Mouse (Mus musculus): ENCODE results near the gene C530008M17Rik. TPM values are rescaled to one million over a fixed set of nuclear protein-coding genes. Genes with fewer than 3 reads are reported as not detected.

Gene C530008M17Rik
- polyA plus RNA-seq, 1 experiment from 2014 or later: 58.5 TPM

GRCm38 (mm10) chr5:76815786-76816455, 159.6 kb downstream of the C530008M17Rik start:
- Histone ChIP-seq H3K4me3 (ENCODE audit: low read depth, low read length) (no peak overlapping the region), H3K4me2 (replicated peaks; ENCODE audit: low read depth, low read length) (no peak overlapping the region), H3K4me1 (replicated peaks; ENCODE audit: control insufficient read depth, insufficient read depth, low read length) (no peaks in the 10 kb centered on the region), H3K9ac (ENCODE audit: low read depth, low read length) (no peak overlapping the region), H3K36me3 (ENCODE audit: control insufficient read depth, insufficient read depth, low read length) (no peaks in the 10 kb centered on the region), H3K9me3 (ENCODE audit: control insufficient read depth, low read length) (no peaks in the 10 kb centered on the region), H3K27ac (ENCODE audit: low read depth, low read length) (no peak overlapping the region), H3K27me3 (ENCODE audit: control insufficient read depth, insufficient read depth, low read length) (no peaks in the 10 kb centered on the region)
- DNase-seq (ENCODE audit: low spot score) (no peak), ATAC-seq (ENCODE audit: low FRiP score) (no peak)
- WGBS: 85% methylated on average over 13 of the region's 13 CpGs

GRCm38 (mm10) chr5:76816748-76817147, 160.4 kb downstream of the C530008M17Rik start:
- Histone ChIP-seq H3K4me2 (replicated peaks; ENCODE audit: low read depth, low read length) (no peak overlapping the region), H3K27me3 (ENCODE audit: control insufficient read depth, insufficient read depth, low read length) (no peaks in the 10 kb centered on the region), H3K27ac (ENCODE audit: low read depth, low read length) (no peak overlapping the region), H3K4me3 (ENCODE audit: low read depth, low read length) (no peak overlapping the region), H3K4me1 (replicated peaks; ENCODE audit: control insufficient read depth, insufficient read depth, low read length) (no peaks in the 10 kb centered on the region), H3K36me3 (ENCODE audit: control insufficient read depth, insufficient read depth, low read length) (no peaks in the 10 kb centered on the region), H3K9me3 (ENCODE audit: control insufficient read depth, low read length) (no peaks in the 10 kb centered on the region), H3K9ac (ENCODE audit: low read depth, low read length) (no peak overlapping the region)
- 86% methylated on average over 5 of the region's 5 CpGs for WGBS
- no peak for DNase-seq (ENCODE audit: low spot score)
- ATAC-seq (ENCODE audit: low FRiP score): no peak

GRCm38 (mm10) chr5:76817678-76818077, 161.4 kb downstream of the C530008M17Rik start:
- Histone ChIP-seq H3K4me1 (replicated peaks; ENCODE audit: control insufficient read depth, insufficient read depth, low read length) (no peaks in the 10 kb centered on the region), H3K4me3 (ENCODE audit: low read depth, low read length) (no peak overlapping the region), H3K36me3 (ENCODE audit: control insufficient read depth, insufficient read depth, low read length) (no peaks in the 10 kb centered on the region), H3K4me2 (replicated peaks; ENCODE audit: low read depth, low read length) (no peak overlapping the region), H3K27me3 (ENCODE audit: control insufficient read depth, insufficient read depth, low read length) (no peaks in the 10 kb centered on the region), H3K27ac (ENCODE audit: low read depth, low read length) (no peak overlapping the region), H3K9ac (ENCODE audit: low read depth, low read length) (no peak overlapping the region), H3K9me3 (ENCODE audit: control insufficient read depth, low read length) (no peaks in the 10 kb centered on the region)
- 94% methylated on average over 15 of the region's 15 CpGs for WGBS
- ATAC-seq (ENCODE audit: low FRiP score) (no peak), DNase-seq (ENCODE audit: low spot score) (no peak)

GRCm38 (mm10) chr5:76818807-76819206, 162.5 kb downstream of the C530008M17Rik start:
- DNase-seq (ENCODE audit: low spot score): no peak
- no peak overlapping the region for H3K27ac ChIP-seq (ENCODE audit: low read depth, low read length)
- 83% methylated on average over 6 of the region's 6 CpGs for WGBS
- no peaks in the 10 kb centered on the region for H3K27me3 ChIP-seq (ENCODE audit: control insufficient read depth, insufficient read depth, low read length)
- no peak overlapping the region for H3K4me3 ChIP-seq (ENCODE audit: low read depth, low read length)
- no peaks in the 10 kb centered on the region for H3K36me3 ChIP-seq (ENCODE audit: control insufficient read depth, insufficient read depth, low read length)
- H3K4me2 ChIP-seq (replicated peaks; ENCODE audit: low read depth, low read length): no peak overlapping the region
- ATAC-seq (ENCODE audit: low FRiP score): no peak
- no peak overlapping the region for H3K9ac ChIP-seq (ENCODE audit: low read depth, low read length)
- H3K9me3 ChIP-seq (ENCODE audit: control insufficient read depth, low read length): no peaks in the 10 kb centered on the region
- H3K4me1 ChIP-seq (replicated peaks; ENCODE audit: control insufficient read depth, insufficient read depth, low read length): no peaks in the 10 kb centered on the region

GRCm38 (mm10) chr5:76822097-76822496, 165.8 kb downstream of the C530008M17Rik start:
- ATAC-seq (ENCODE audit: low FRiP score): no peak
- no peaks in the 10 kb centered on the region for H3K27me3 ChIP-seq (ENCODE audit: control insufficient read depth, insufficient read depth, low read length)
- H3K9me3 ChIP-seq (ENCODE audit: control insufficient read depth, low read length): no peaks in the 10 kb centered on the region
- no peak overlapping the region for H3K27ac ChIP-seq (ENCODE audit: low read depth, low read length)
- H3K4me3 ChIP-seq (ENCODE audit: low read depth, low read length): no peak overlapping the region
- no peak overlapping the region for H3K4me2 ChIP-seq (replicated peaks; ENCODE audit: low read depth, low read length)
- H3K4me1 ChIP-seq (replicated peaks; ENCODE audit: control insufficient read depth, insufficient read depth, low read length): no peaks in the 10 kb centered on the region
- no peak for DNase-seq (ENCODE audit: low spot score)
- WGBS: 89% methylated on average over 15 of the region's 15 CpGs
- no peak overlapping the region for H3K9ac ChIP-seq (ENCODE audit: low read depth, low read length)
- no peaks in the 10 kb centered on the region for H3K36me3 ChIP-seq (ENCODE audit: control insufficient read depth, insufficient read depth, low read length)

- Histone ChIP-seq H3K4me3 (ENCODE audit: low read depth, low read length) (no peak overlapping the region), H3K9me3 (ENCODE audit: control insufficient read depth, low read length) (no peaks in the 10 kb centered on the region), H3K27me3 (ENCODE audit: control insufficient read depth, insufficient read depth, low read length) (no peaks in the 10 kb centered on the region), H3K36me3 (ENCODE audit: control insufficient read depth, insufficient read depth, low read length) (no peaks in the 10 kb centered on the region), H3K4me1 (replicated peaks; ENCODE audit: control insufficient read depth, insufficient read depth, low read length) (no peaks in the 10 kb centered on the region), H3K9ac (ENCODE audit: low read depth, low read length) (no peak overlapping the region), H3K4me2 (replicated peaks; ENCODE audit: low read depth, low read length) (no peak overlapping the region), H3K27ac (ENCODE audit: low read depth, low read length) (no peak overlapping the region)
- no peak for DNase-seq (ENCODE audit: low spot score)
- 80% methylated on average over 7 of the region's 7 CpGs for WGBS
- ATAC-seq (ENCODE audit: low FRiP score): 0 out of 2 replicates have a peak, but pooled peaks have one; percentile 35
Observed at GRCm38 (mm10) chr5:76828527-76829240, 172.4 kb downstream of the C530008M17Rik start.

GRCm38 (mm10) chr5:76832529-76833210, 176.4 kb downstream of the C530008M17Rik start:
- Histone ChIP-seq H3K27ac (ENCODE audit: low read depth, low read length) (no peak overlapping the region), H3K4me1 (replicated peaks; ENCODE audit: control insufficient read depth, insufficient read depth, low read length) (no peaks in the 10 kb centered on the region)
- 77% methylated on average over 17 of the region's 17 CpGs for WGBS

GRCm38 (mm10) chr5:76837018-76837417, 180.7 kb downstream of the C530008M17Rik start:
- Histone ChIP-seq H3K9ac (ENCODE audit: low read depth, low read length) (no peak overlapping the region), H3K27me3 (ENCODE audit: control insufficient read depth, insufficient read depth, low read length) (no peaks in the 10 kb centered on the region), H3K36me3 (ENCODE audit: control insufficient read depth, insufficient read depth, low read length) (no peaks in the 10 kb centered on the region), H3K27ac (ENCODE audit: low read depth, low read length) (no peak overlapping the region), H3K4me2 (replicated peaks; ENCODE audit: low read depth, low read length) (no peak overlapping the region), H3K4me3 (ENCODE audit: low read depth, low read length) (no peak overlapping the region), H3K9me3 (ENCODE audit: control insufficient read depth, low read length) (no peaks in the 10 kb centered on the region), H3K4me1 (replicated peaks; ENCODE audit: control insufficient read depth, insufficient read depth, low read length) (no peaks in the 10 kb centered on the region)
- ATAC-seq (ENCODE audit: low FRiP score) (no peak), DNase-seq (ENCODE audit: low spot score) (no peak)
- 55% methylated on average over 5 of the region's 5 CpGs for WGBS

More at GRCm38 (mm10) chr5:76832529-76833210, 176.4 kb downstream of the C530008M17Rik start:
- Histone ChIP-seq H3K4me2 (replicated peaks; ENCODE audit: low read depth, low read length) (no peak overlapping the region), H3K9ac (ENCODE audit: low read depth, low read length) (no peak overlapping the region), H3K27me3 (ENCODE audit: control insufficient read depth, insufficient read depth, low read length) (no peaks in the 10 kb centered on the region), H3K4me3 (ENCODE audit: low read depth, low read length) (no peak overlapping the region), H3K9me3 (ENCODE audit: control insufficient read depth, low read length) (no peaks in the 10 kb centered on the region), H3K36me3 (ENCODE audit: control insufficient read depth, insufficient read depth, low read length) (no peaks in the 10 kb centered on the region)
- no peak for ATAC-seq (ENCODE audit: low FRiP score)
- DNase-seq (ENCODE audit: low spot score): no peak
